8 mouse cellular contexts compared by ENCODE assay signal in genomic region chr9:107624951-107625350, GRCm38 (mm10). TPM values are rescaled to one million over a fixed set of nuclear protein-coding genes. Genes with fewer than 3 reads are reported as not detected.
DNase-seq lines count a peak whose midpoint lies in the region; ATAC-seq and TF ChIP-seq lines count a peak whose summit lies in the region.

No protein-coding gene starts in this region.

- peaks cover 63% of the 10 kb centered on the region for H3K4me1 ChIP-seq in thymus, adult 2 months (replicated peaks; ENCODE audit: control insufficient read depth, insufficient read depth, low read length)
- peaks cover 74% of the 10 kb centered on the region for H3K4me1 ChIP-seq in liver, embryonic 13.5 days (replicated peaks)

- no peak for TF ChIP-seq CTCF in gastrocnemius, adult 2 months (IDR thresholded peaks at IDR 0.05)
- TF ChIP-seq CTCF in thymus, adult 2 months (IDR thresholded peaks at IDR 0.05; ENCODE audit: borderline replicate concordance, control insufficient read depth, extremely low read depth, insufficient read depth, low read length, poor library complexity), result no peak

- no peak for DNase-seq in gastrocnemius, adult 2 months
- no peak for DNase-seq in gastrocnemius, postnatal 36 days
- no peak for DNase-seq in thymus, adult 2 months
- no peak for DNase-seq in thymus, postnatal 36 days
- DNase-seq in liver, embryonic 13.5 days, result no peak
- DNase-seq in MN1 (ENCODE audit: low spot score), result no peak
- no peak for DNase-seq in right cerebral cortex, postnatal 25 days
- DNase-seq in frontal cortex, postnatal 36 days (ENCODE audit: low spot score in 2 of 2), result no peak

- H3K9ac ChIP-seq in liver, embryonic 13.5 days, result peak overlapping the region; percentile 7; the same call in 1 of the 2 replicates

- H3K4me3 ChIP-seq in gastrocnemius, adult 2 months, result peak overlapping the region; percentile 51
- peak overlapping the region; percentile 9 for H3K4me3 ChIP-seq in thymus, adult 2 months (ENCODE audit: control insufficient read depth, insufficient read depth, low read length)
- no peak overlapping the region for H3K4me3 ChIP-seq in liver, embryonic 13.5 days (replicated peaks)

- ATAC-seq in liver, embryonic 13.5 days (ENCODE audit: low read depth), result no peak

- intact Hi-C loops in gastrocnemius, adult 2 months (cut with DNase I), result no loop called here
- intact Hi-C loops in gastrocnemius, postnatal 36 days (cut with DNase I), result no loop called here

- H3K27ac ChIP-seq in gastrocnemius, adult 2 months, result peak overlapping the region; percentile 94
- H3K27ac ChIP-seq in thymus, adult 2 months (ENCODE audit: control insufficient read depth, insufficient read depth, low read length), result peak overlapping the region; percentile 86
- 0 out of 2 replicates have a peak overlapping the region, but pooled peaks have one; percentile 31 for H3K27ac ChIP-seq in liver, embryonic 13.5 days

- WGBS in thymus, adult 2 months, result 75% methylated on average over 3 of the region's 3 CpGs
- 76% methylated on average over 3 of the region's 3 CpGs for WGBS in liver, embryonic 13.5 days (ENCODE audit: insufficient replicate concordance)

- peaks cover 10% of the 10 kb centered on the region for H3K36me3 ChIP-seq in thymus, adult 2 months (ENCODE audit: control insufficient read depth, insufficient read depth, low read length)
- peaks cover 64% of the 10 kb centered on the region for H3K36me3 ChIP-seq in liver, embryonic 13.5 days

- H3K4me2 ChIP-seq in liver, embryonic 13.5 days, result no peak overlapping the region

- no peaks in the 10 kb centered on the region for H3K9me3 ChIP-seq in liver, embryonic 13.5 days (replicated peaks)

- H3K27me3 ChIP-seq in thymus, adult 2 months (ENCODE audit: control insufficient read depth, insufficient read depth, low read length), result no peaks in the 10 kb centered on the region
- H3K27me3 ChIP-seq in liver, embryonic 13.5 days, result no peaks in the 10 kb centered on the region

- TF ChIP-seq POLR2A in thymus, adult 2 months (IDR thresholded peaks at IDR 0.05; ENCODE audit: control insufficient read depth, extremely low read depth, insufficient read depth, low read length, poor library complexity), result no peak

RNA-seq across cellular contexts. Expression of gene Gnai2, which starts 10.2 kb away (rescaled TPM):
- 10 to 100 TPM; 59.9 to 77.7 TPM for total RNA-seq in gastrocnemius, adult 2 months (2021)
- 10 to 100 TPM; 65.2 to 70.5 TPM for total RNA-seq in gastrocnemius, postnatal 36 days (2021)
- 1,154 and 1,267 TPM in 2 replicates for polyA plus RNA-seq in thymus, adult 2 months (2012; rRNA removed)
- polyA plus RNA-seq in liver, embryonic 13.5 days (2015; fragmentation: Nextera tagmentation; extraction: Ambion mirVana), result 144 and 163 TPM in 2 replicates

RNA-seq across cellular contexts. Expression of gene Sema3b, which starts 15.9 kb away (rescaled TPM):
- total RNA-seq in gastrocnemius, adult 2 months (2021), result 10 to 100 TPM; 11.2 to 17.9 TPM
- total RNA-seq in gastrocnemius, postnatal 36 days (2021), result 10 to 100 TPM; 13.1 to 17.5 TPM
- 4.3 and 4.9 TPM in 2 replicates for polyA plus RNA-seq in thymus, adult 2 months (2012; rRNA removed)
- 0.22 and 0.34 TPM in 2 replicates for polyA plus RNA-seq in liver, embryonic 13.5 days (2015; fragmentation: Nextera tagmentation; extraction: Ambion mirVana)

RNA-seq across cellular contexts. Expression of gene Ifrd2, which starts 37.5 kb away (rescaled TPM):
- 10 to 100 TPM; 48.5 to 50.4 TPM for total RNA-seq in gastrocnemius, adult 2 months (2021)
- total RNA-seq in gastrocnemius, postnatal 36 days (2021), result 10 to 100 TPM; 48.2 to 55.8 TPM
- polyA plus RNA-seq in thymus, adult 2 months (2012; rRNA removed), result 65.1 and 67.4 TPM in 2 replicates
- 167 and 175 TPM in 2 replicates for polyA plus RNA-seq in liver, embryonic 13.5 days (2015; fragmentation: Nextera tagmentation; extraction: Ambion mirVana)

RNA-seq across cellular contexts. Expression of gene Hyal3, which starts 44.3 kb away (rescaled TPM):
- total RNA-seq in gastrocnemius, adult 2 months (2021), result under 1 TPM; 0.22 to 0.33 TPM
- total RNA-seq in gastrocnemius, postnatal 36 days (2021), result under 1 TPM; 0.23 to 0.27 TPM
- 2.4 TPM in 2 replicates for polyA plus RNA-seq in thymus, adult 2 months (2012; rRNA removed)
- polyA plus RNA-seq in liver, embryonic 13.5 days (2015; fragmentation: Nextera tagmentation; extraction: Ambion mirVana), result 0.82 and 1.2 TPM in 2 replicates

RNA-seq across cellular contexts. Expression of gene Slc38a3, which starts 44.4 kb away (rescaled TPM):
- 10 to 100 TPM; 60.8 to 94.7 TPM for total RNA-seq in gastrocnemius, adult 2 months (2021)
- 10 to 100 TPM; 60.6 to 81.6 TPM for total RNA-seq in gastrocnemius, postnatal 36 days (2021)
- polyA plus RNA-seq in thymus, adult 2 months (2012; rRNA removed), result 9.1 and 11.2 TPM in 2 replicates
- 5.4 and 5.9 TPM in 2 replicates for polyA plus RNA-seq in liver, embryonic 13.5 days (2015; fragmentation: Nextera tagmentation; extraction: Ambion mirVana)

Comparison
In these comparisons a context has a peak if more than half of its experiments do, and no peak if none do; other contexts are left out.
1. H3K27ac ChIP-seq: peak in every context shown above with its lines; median percentile 94 in gastrocnemius, adult 2 months; 86 in thymus, adult 2 months; 31 in liver, embryonic 13.5 days.